Comparison of ENCODE assay signal across 11 mouse cellular contexts in the genomic region with DNA sequence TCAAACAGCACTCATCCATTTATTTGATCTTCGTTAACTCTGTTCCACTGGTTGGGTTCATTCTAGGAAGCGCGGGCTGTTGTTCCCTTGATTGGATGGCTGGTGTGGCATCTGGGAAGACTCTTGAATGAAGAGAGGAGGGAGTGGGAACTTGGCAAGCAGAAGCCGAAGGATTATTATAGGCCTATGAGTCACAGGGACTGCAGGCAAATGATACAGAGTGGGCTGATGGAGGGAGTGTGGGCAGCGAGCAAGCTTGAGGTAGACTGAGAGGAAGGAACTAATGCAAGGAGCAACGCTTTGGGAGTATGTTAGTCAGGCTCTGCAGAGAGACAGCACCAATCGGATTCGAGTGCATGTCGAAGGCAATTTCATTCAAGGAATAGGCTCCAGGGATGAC.
DNase-seq lines count a peak whose midpoint lies in the region; ATAC-seq and TF ChIP-seq lines count a peak whose summit lies in the region.
"Had no signal": no experiment of that assay in that cellular context is flagged by ENCODE, and none has a peak within 500 bp of the region (broad histone marks: within the 10 kb centered on the region; RNA-seq: fewer than 3 reads in every experiment).

No protein-coding gene starts in this region.

- H3K4me2 ChIP-seq in heart, embryonic 14.5 days (ENCODE audit: low read length), result peak overlapping the region; percentile 35
- no peak overlapping the region for H3K4me2 ChIP-seq in midbrain, embryonic 15.5 days

- CTCF ChIA-PET in Patski (lab: Charles Lee), result interaction anchor here (1.6 kb wide), 1 partner anchor 55 kb away, joined by 3 read pairs; no protein-coding TSS in a partner anchor

- POLR2A ChIA-PET in Patski (lab: Charles Lee), result interaction anchor here (0.9 to 1.1 kb wide), 2 partner anchors 10 to 302 kb away, joined by 3 to 4 read pairs; no protein-coding TSS in a partner anchor

- peak overlapping the region; percentile 7; the same call in 1 of the 2 replicates for H3K9ac ChIP-seq in heart, embryonic 14.5 days (ENCODE audit: low read length)
- H3K9ac ChIP-seq in midbrain, embryonic 15.5 days, result no peak overlapping the region
- H3K9ac ChIP-seq: liver, embryonic 14.5 days had no signal

- no peaks in the 10 kb centered on the region for H3K27me3 ChIP-seq in Patski
- H3K27me3 ChIP-seq in heart, embryonic 14.5 days (ENCODE audit: control insufficient read depth, insufficient read depth, low read length), result no peaks in the 10 kb centered on the region
- H3K27me3 ChIP-seq in midbrain, embryonic 15.5 days (replicated peaks), result no peaks in the 10 kb centered on the region

- no peak for TF ChIP-seq CTCF in Patski (IDR thresholded peaks at IDR 0.05)

- no peaks in the 10 kb centered on the region for H3K36me3 ChIP-seq in heart, embryonic 14.5 days (ENCODE audit: control insufficient read depth, insufficient read depth, low read length)
- H3K36me3 ChIP-seq in midbrain, embryonic 15.5 days (replicated peaks), result no peaks in the 10 kb centered on the region

- no peaks in the 10 kb centered on the region for H3K9me3 ChIP-seq in heart, embryonic 14.5 days (ENCODE audit: control insufficient read depth, low read length)
- no peaks in the 10 kb centered on the region for H3K9me3 ChIP-seq in midbrain, embryonic 15.5 days

- peak overlapping the region; percentile 61 to 69 for H3K27ac ChIP-seq in heart, embryonic 14.5 days (replicated peaks in 1 of 2; ENCODE audit: control insufficient read depth in 1 of 2, insufficient read depth in 1 of 2, low read depth in 2 of 2, low read length in 2 of 2)
- no peak overlapping the region for H3K27ac ChIP-seq in midbrain, embryonic 15.5 days
- H3K27ac ChIP-seq: liver, embryonic 14.5 days had no signal

- in situ Hi-C loops in Patski (cut with MboI; ENCODE audit: low pct_unique_long_range_greater_than_20kb), result no loop called here

- peaks cover 17 to 24% of the 10 kb centered on the region in 2 experiments for H3K4me1 ChIP-seq in heart, embryonic 14.5 days (ENCODE audit: control insufficient read depth in 2 of 2, insufficient read depth in 2 of 2, low read length in 2 of 2)
- no peaks in the 10 kb centered on the region for H3K4me1 ChIP-seq in midbrain, embryonic 15.5 days

- 21% methylated on average over 9 of the region's 9 CpGs for WGBS in heart, embryonic 14.5 days
- WGBS in midbrain, embryonic 15.5 days, result 84% methylated on average over 9 of the region's 9 CpGs

- H3K4me3 ChIP-seq in heart, embryonic 14.5 days (ENCODE audit: control insufficient read depth in 1 of 2, insufficient read depth in 1 of 2, low read depth in 1 of 2, low read length in 2 of 2), result no peak overlapping the region
- H3K4me3 ChIP-seq in midbrain, embryonic 15.5 days, result no peak overlapping the region

- DNase-seq in MN1 (ENCODE audit: low spot score) (peak; percentile 72), Patski (ENCODE audit: low read depth, low spot score) (peak; percentile 53)
- peak; percentile 37 to 92 for DNase-seq in left cerebral cortex, adult 8-10 months (ENCODE audit: low spot score in 2 of 2)
- no peak for DNase-seq in kidney, postnatal 36 days
- no peak for DNase-seq in gastrocnemius, adult 18-20 months (ENCODE audit: low spot score)
- no peak for DNase-seq in B cell, adult 2 months
- DNase-seq: gastrocnemius, postnatal 25 days; kidney, adult 8-10 months had no signal

- ATAC-seq in Patski, result peak; percentile 51
- peak; percentile 69 for ATAC-seq in heart, embryonic 14.5 days (ENCODE audit: insufficient number of reproducible peaks, insufficient read depth, low FRiP score, low read depth)
- no peak for ATAC-seq in midbrain, embryonic 15.5 days (replicated peaks)

Comparison
In these comparisons a context has a peak if more than half of its experiments do, and no peak if none do; other contexts are left out.
1. DNase-seq: peak in MN1 (single experiment), Patski (single experiment) and left cerebral cortex, adult 8-10 months (2 of 2); none in kidney, postnatal 36 days (0 of 2), gastrocnemius, adult 18-20 months (single experiment) and B cell, adult 2 months (0 of 2).